Mouse (Mus musculus) intestine, embryonic 16.5 days (tissue): ENCODE measurements at regions not wholly inside any gene's neighbourhood (a gene's known extent, or its start where the extent isn't known, plus 50 kb on each side); places are given as distances from the start of the nearest gene placed in this dataset.

Experiments used
- ATAC-seq: fragments of 200-750 bp; cut with Nextera tagmentation; 2 replicates; pipeline ENCODE4 v1.8.0; 2017; ENCODE audit warnings: moderate TSS enrichment, moderate library complexity
- H3K27ac ChIP-seq: fragments of 300-500 bp; sonication (generic); 2 replicates; pipeline ENCODE4 v1.5.1; 2014; ENCODE audit warnings: mild to moderate bottlenecking, low read length
- H3K27me3 ChIP-seq: fragments of 300-500 bp; sonication (generic); replicated peaks from 2 replicates; pipeline ENCODE4 v1.6.1; 2014; ENCODE audit warnings: low read length, control low read depth, mixed read lengths; ENCODE audit not compliant: control insufficient read depth, insufficient read depth
- H3K36me3 ChIP-seq: fragments of 300-500 bp; sonication (generic); 2 replicates; pipeline ENCODE4 v1.6.1; 2014; ENCODE audit warnings: low read length, control low read depth; ENCODE audit not compliant: control insufficient read depth, insufficient read depth
- H3K4me1 ChIP-seq: fragments of 300-500 bp; sonication (generic); 2 replicates; pipeline ENCODE4 v1.6.1; 2014; ENCODE audit warnings: low read length, control low read depth, mixed read lengths; ENCODE audit not compliant: control insufficient read depth, insufficient read depth
- H3K4me2 ChIP-seq: fragments of 300-500 bp; sonication (generic); 2 replicates; pipeline ENCODE4 v1.6.1; 2014; ENCODE audit warnings: low read depth, low read length, control low read depth
- H3K4me3 ChIP-seq: fragments of 300-500 bp; sonication (generic); 2 replicates; pipeline ENCODE4 v1.5.1; 2014; ENCODE audit warnings: mild to moderate bottlenecking, low read length
- H3K9ac ChIP-seq: fragments of 300-500 bp; sonication (generic); 2 replicates; pipeline ENCODE4 v1.6.1; 2014; ENCODE audit warnings: low read depth, low read length
- H3K9me3 ChIP-seq: fragments of 300-500 bp; sonication (generic); 2 replicates; pipeline ENCODE4 v1.6.1; 2016; ENCODE audit warnings: low read length, control low read depth; ENCODE audit not compliant: control insufficient read depth
- whole genome bisulfite sequencing: fragments of 180-500 bp; shearing (Covaris S2); extraction: QIAGEN DNeasy Blood & Tissue Kit; methylation state at CpG from one replicate; pipeline ENCODE4 v1.1.7; 2014; 5-methylcytosine and 5-hydroxymethylcytosine counted together

DNA sequence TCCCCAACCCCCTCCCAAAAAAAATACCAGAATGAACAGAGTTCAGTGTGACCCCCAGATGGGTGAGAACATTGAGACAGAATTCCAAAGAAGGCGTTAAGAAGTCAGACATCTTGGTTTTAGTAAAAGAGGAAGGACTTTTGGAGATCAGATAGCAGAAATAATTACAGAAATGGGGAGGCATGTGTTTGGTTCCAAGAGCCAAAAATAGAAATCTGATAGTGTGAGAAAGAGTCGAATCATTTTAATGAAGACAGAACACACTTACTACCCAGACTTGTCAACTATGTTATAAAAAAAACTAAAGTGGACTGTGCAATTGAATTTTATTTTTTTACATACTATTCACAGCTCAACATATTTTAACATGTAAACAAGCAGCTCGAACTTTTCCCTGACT is 575.9 kb upstream of the Kdm8 start:
- 56% methylated on average over 3 of the region's 3 CpGs for WGBS
- H3K27ac ChIP-seq: peak overlapping the region; percentile 58; the same call in 1 of the 2 replicates
- H3K9ac ChIP-seq: no peak overlapping the region
- no peak overlapping the region for H3K4me3 ChIP-seq
- no peak for ATAC-seq
- no peak overlapping the region for H3K4me2 ChIP-seq
- H3K36me3 ChIP-seq: no peaks in the 10 kb centered on the region
- no peaks in the 10 kb centered on the region for H3K27me3 ChIP-seq
- H3K9me3 ChIP-seq: no peaks in the 10 kb centered on the region
- no peaks in the 10 kb centered on the region for H3K4me1 ChIP-seq

DNA sequence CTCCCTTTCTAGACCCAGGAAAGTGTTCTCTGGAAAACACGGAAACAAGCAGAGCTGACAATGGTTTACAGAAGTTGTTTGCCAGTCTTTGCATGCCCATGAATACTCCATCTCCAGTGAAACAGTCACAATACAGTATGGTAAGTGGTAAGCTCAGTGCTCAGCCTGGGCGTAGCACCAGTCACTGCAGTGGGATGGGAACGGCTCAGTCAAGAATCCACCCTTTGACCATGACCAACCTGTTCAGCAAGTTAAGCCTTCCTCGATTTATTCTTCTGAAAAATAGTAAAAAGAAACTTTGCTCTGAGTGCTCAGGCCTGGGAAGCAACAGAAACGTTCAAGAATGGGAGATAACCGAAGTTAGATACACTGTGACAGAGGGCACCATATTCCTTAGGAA is 563.7 kb upstream of the Kdm8 start:
- Histone ChIP-seq H3K27ac (no peak overlapping the region), H3K4me3 (no peak overlapping the region), H3K4me2 (no peak overlapping the region), H3K4me1 (no peaks in the 10 kb centered on the region), H3K36me3 (no peaks in the 10 kb centered on the region), H3K27me3 (no peaks in the 10 kb centered on the region), H3K9ac (no peak overlapping the region), H3K9me3 (no peaks in the 10 kb centered on the region)
- ATAC-seq: peak; percentile 89
- WGBS: 76% methylated on average over 6 of the region's 6 CpGs

GRCm38 (mm10) chr7:124907233-124907632 is 537.2 kb upstream of the Kdm8 start:
- Histone ChIP-seq H3K27me3 (no peaks in the 10 kb centered on the region), H3K36me3 (no peaks in the 10 kb centered on the region), H3K9me3 (no peaks in the 10 kb centered on the region), H3K4me3 (no peak overlapping the region), H3K4me2 (no peak overlapping the region), H3K27ac (no peak overlapping the region), H3K4me1 (no peaks in the 10 kb centered on the region), H3K9ac (no peak overlapping the region)
- no peak for ATAC-seq
- WGBS: 66% methylated on average over 5 of the region's 5 CpGs

GRCm38 (mm10) chr7:124907662-124908296 is 536.7 kb upstream of the Kdm8 start:
- ATAC-seq: no peak
- H3K9me3 ChIP-seq: no peaks in the 10 kb centered on the region

GRCm38 (mm10) chr7:124914061-124914460 is 530.4 kb upstream of the Kdm8 start:
- H3K27me3 ChIP-seq: no peaks in the 10 kb centered on the region
- no peaks in the 10 kb centered on the region for H3K36me3 ChIP-seq
- H3K27ac ChIP-seq: no peak overlapping the region
- no peaks in the 10 kb centered on the region for H3K4me1 ChIP-seq
- H3K9ac ChIP-seq: no peak overlapping the region
- no peak for ATAC-seq
- H3K9me3 ChIP-seq: no peaks in the 10 kb centered on the region
- no peak overlapping the region for H3K4me3 ChIP-seq
- no peak overlapping the region for H3K4me2 ChIP-seq
- WGBS: 68% methylated on average over 5 of the region's 5 CpGs

More at GRCm38 (mm10) chr7:124907662-124908296, 536.7 kb upstream of the Kdm8 start:
- H3K4me2 ChIP-seq: no peak overlapping the region
- WGBS: 67% methylated on average over 5 of the region's 5 CpGs
- H3K4me1 ChIP-seq: no peaks in the 10 kb centered on the region
- no peak overlapping the region for H3K9ac ChIP-seq
- H3K36me3 ChIP-seq: no peaks in the 10 kb centered on the region
- no peaks in the 10 kb centered on the region for H3K27me3 ChIP-seq
- H3K4me3 ChIP-seq: no peak overlapping the region
- no peak overlapping the region for H3K27ac ChIP-seq

GRCm38 (mm10) chr7:124914479-124914878 is 530.0 kb upstream of the Kdm8 start:
- no peaks in the 10 kb centered on the region for H3K9me3 ChIP-seq
- H3K27ac ChIP-seq: no peak overlapping the region
- 59% methylated on average over 4 of the region's 4 CpGs for WGBS
- no peak overlapping the region for H3K9ac ChIP-seq
- H3K4me3 ChIP-seq: no peak overlapping the region
- H3K36me3 ChIP-seq: no peaks in the 10 kb centered on the region
- no peaks in the 10 kb centered on the region for H3K4me1 ChIP-seq
- ATAC-seq: no peak
- no peak overlapping the region for H3K4me2 ChIP-seq
- H3K27me3 ChIP-seq: no peaks in the 10 kb centered on the region

DNA sequence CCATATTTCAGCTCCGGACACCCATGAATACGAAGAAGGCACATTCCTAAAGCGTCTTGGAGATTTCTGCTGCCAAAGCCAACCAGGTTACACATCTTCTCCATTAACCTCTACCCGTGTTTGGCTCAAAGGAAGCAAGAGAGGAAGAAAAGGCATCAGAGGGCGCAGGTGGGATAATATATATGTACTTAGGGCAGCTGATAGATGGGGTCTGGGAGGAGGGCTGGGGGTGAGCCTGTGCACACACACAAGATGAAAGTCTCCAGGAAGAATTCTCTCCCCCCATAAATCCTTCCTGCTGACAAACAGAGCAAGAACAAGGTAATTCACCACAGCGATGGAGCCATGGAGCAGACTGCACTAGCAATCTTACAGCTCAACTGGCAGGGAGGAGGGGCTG is 529.5 kb upstream of the Kdm8 start:
- no peaks in the 10 kb centered on the region for H3K4me1 ChIP-seq
- no peak overlapping the region for H3K9ac ChIP-seq
- 44% methylated on average over 6 of the region's 6 CpGs for WGBS
- no peak for ATAC-seq
- no peak overlapping the region for H3K4me2 ChIP-seq
- no peaks in the 10 kb centered on the region for H3K9me3 ChIP-seq
- no peaks in the 10 kb centered on the region for H3K36me3 ChIP-seq
- no peak overlapping the region for H3K4me3 ChIP-seq
- no peaks in the 10 kb centered on the region for H3K27me3 ChIP-seq
- H3K27ac ChIP-seq: no peak overlapping the region

DNA sequence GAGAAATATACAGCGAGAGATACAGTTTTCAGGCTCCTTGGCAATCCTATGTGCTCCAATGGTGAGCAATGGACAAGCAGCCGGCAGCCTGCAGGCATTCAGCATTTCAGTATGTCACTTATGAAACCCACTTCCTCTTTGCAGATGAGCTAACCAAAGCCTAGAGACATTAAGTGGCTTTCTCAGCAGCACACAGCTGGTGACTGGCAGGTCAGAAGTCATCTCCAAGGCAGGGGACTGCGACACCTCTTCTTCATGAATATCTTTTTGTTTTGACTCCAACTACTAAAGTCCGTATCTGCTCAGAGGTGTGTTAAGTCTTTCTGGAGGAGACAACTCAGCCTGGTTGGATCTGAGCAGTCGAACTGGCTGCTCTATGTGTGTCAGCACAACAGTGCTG is 528.8 kb upstream of the Kdm8 start:
- no peak overlapping the region for H3K27ac ChIP-seq
- H3K9me3 ChIP-seq: no peaks in the 10 kb centered on the region
- 70% methylated on average over 5 of the region's 5 CpGs for WGBS
- H3K4me1 ChIP-seq: no peaks in the 10 kb centered on the region
- H3K9ac ChIP-seq: no peak overlapping the region
- ATAC-seq: no peak
- H3K4me2 ChIP-seq: no peak overlapping the region
- H3K27me3 ChIP-seq: no peaks in the 10 kb centered on the region
- H3K4me3 ChIP-seq: no peak overlapping the region
- H3K36me3 ChIP-seq: no peaks in the 10 kb centered on the region

GRCm38 (mm10) chr7:124917606-124918120 is 526.8 kb upstream of the Kdm8 start:
- H3K9me3 ChIP-seq: no peaks in the 10 kb centered on the region
- H3K27ac ChIP-seq: no peak overlapping the region
- no peak overlapping the region for H3K9ac ChIP-seq
- H3K4me3 ChIP-seq: no peak overlapping the region
- H3K4me1 ChIP-seq: no peaks in the 10 kb centered on the region
- 42% methylated on average over 5 of the region's 5 CpGs for WGBS
- H3K27me3 ChIP-seq: no peaks in the 10 kb centered on the region
- no peaks in the 10 kb centered on the region for H3K36me3 ChIP-seq
- H3K4me2 ChIP-seq: no peak overlapping the region
- ATAC-seq: no peak

GRCm38 (mm10) chr7:124922806-124923205 is 521.7 kb upstream of the Kdm8 start:
- Histone ChIP-seq H3K4me3 (no peak overlapping the region), H3K27me3 (no peaks in the 10 kb centered on the region), H3K4me1 (no peaks in the 10 kb centered on the region), H3K36me3 (no peaks in the 10 kb centered on the region), H3K9ac (no peak overlapping the region), H3K27ac (no peak overlapping the region), H3K4me2 (no peak overlapping the region), H3K9me3 (no peaks in the 10 kb centered on the region)
- ATAC-seq: no peak
- WGBS: 44% methylated on average over 7 of the region's 7 CpGs
